Comparison of ENCODE assay signal across 18 mouse cellular contexts in the genomic region with DNA sequence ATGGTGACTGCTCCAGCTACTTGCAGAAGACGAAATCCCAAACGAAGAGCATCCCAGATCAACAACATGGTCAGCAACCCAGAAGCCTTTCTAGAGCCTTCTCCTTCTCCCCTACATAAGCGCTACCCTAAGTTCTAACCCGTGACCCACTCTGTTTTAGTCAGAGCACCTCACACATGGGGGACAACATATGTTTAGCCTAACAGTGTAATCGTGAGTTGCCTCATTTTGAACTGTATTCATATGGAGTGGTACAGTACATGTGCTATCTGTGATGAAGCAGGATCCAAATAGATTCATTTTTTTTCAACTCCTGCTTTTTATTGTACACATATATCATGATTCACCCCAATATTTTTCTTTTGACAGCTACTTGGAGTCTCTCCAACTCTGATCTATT.
A peak's percentile ranks its signal among the peaks of the same experiment; 100 is the strongest.
DNase-seq lines count a peak whose midpoint lies in the region; ATAC-seq and TF ChIP-seq lines count a peak whose summit lies in the region.
"Had no signal": no experiment of that assay in that cellular context is flagged by ENCODE, and none has a peak within 500 bp of the region (broad histone marks: within the 10 kb centered on the region; RNA-seq: fewer than 3 reads in every experiment).

No protein-coding gene starts in this region.

- WGBS in forebrain, embryonic 14.5 days, result 82% methylated on average over 5 of the region's 5 CpGs
- 87% methylated on average over 5 of the region's 5 CpGs for WGBS in forebrain, embryonic 11.5 days
- 71% methylated on average over 5 of the region's 5 CpGs for WGBS in limb, embryonic 15.5 days
- WGBS in limb, embryonic 10.5 days, result 90% methylated on average over 5 of the region's 5 CpGs
- WGBS in forebrain, postnatal 0 days, result 76% methylated on average over 5 of the region's 5 CpGs

- H3K4me2 ChIP-seq in forebrain, embryonic 14.5 days (ENCODE audit: low read length), result no peak overlapping the region
- no peak overlapping the region for H3K4me2 ChIP-seq in forebrain, embryonic 11.5 days (ENCODE audit: low read depth, low read length, severe bottlenecking)
- H3K4me2 ChIP-seq in limb, embryonic 15.5 days, result no peak overlapping the region
- H3K4me2 ChIP-seq in forebrain, postnatal 0 days (ENCODE audit: low read depth), result no peak overlapping the region
- H3K4me2 ChIP-seq: embryonic facial prominence, embryonic 15.5 days; heart, embryonic 15.5 days had no signal

- DNase-seq in forebrain, embryonic 14.5 days (ENCODE audit: low spot score), result peak; percentile 44
- no peak for DNase-seq in forebrain, embryonic 11.5 days (ENCODE audit: low spot score)
- DNase-seq in limb, embryonic 10.5 days (ENCODE audit: low spot score), result no peak
- no peak for DNase-seq in forebrain, postnatal 0 days
- no peak for DNase-seq in spleen, postnatal 10 days (ENCODE audit: low spot score in 2 of 2)
- DNase-seq in cerebellum, postnatal 25 days, result no peak
- DNase-seq: cerebellum, adult 18-20 months; cerebellum, postnatal 36 days; gastrocnemius, postnatal 14 days; lung, adult 18-20 months; right cerebral cortex, postnatal 14 days; spleen, adult 18-20 months; thymus, postnatal 36 days had no signal

- H3K36me3 ChIP-seq in forebrain, embryonic 14.5 days (ENCODE audit: control insufficient read depth, insufficient read depth, low read length), result no peaks in the 10 kb centered on the region
- H3K36me3 ChIP-seq in forebrain, embryonic 11.5 days (ENCODE audit: control insufficient read depth, insufficient read depth, low read length), result no peaks in the 10 kb centered on the region
- H3K36me3 ChIP-seq in limb, embryonic 15.5 days, result no peaks in the 10 kb centered on the region
- H3K36me3 ChIP-seq in limb, embryonic 10.5 days, result no peaks in the 10 kb centered on the region
- no peaks in the 10 kb centered on the region for H3K36me3 ChIP-seq in forebrain, postnatal 0 days (ENCODE audit: insufficient read depth)
- H3K36me3 ChIP-seq: embryonic facial prominence, embryonic 15.5 days; heart, embryonic 15.5 days had no signal

- no peak for TF ChIP-seq CTCF in forebrain, postnatal 0 days (IDR thresholded peaks at IDR 0.05; ENCODE audit: low read depth)

- no peak overlapping the region for H3K4me3 ChIP-seq in forebrain, embryonic 14.5 days (ENCODE audit: low read depth, low read length)
- no peak overlapping the region for H3K4me3 ChIP-seq in forebrain, embryonic 11.5 days (ENCODE audit: low read depth, low read length)
- H3K4me3 ChIP-seq in limb, embryonic 15.5 days, result no peak overlapping the region
- H3K4me3 ChIP-seq in limb, embryonic 10.5 days, result no peak overlapping the region
- H3K4me3 ChIP-seq in forebrain, postnatal 0 days (ENCODE audit: low read depth, low read length), result no peak overlapping the region
- H3K4me3 ChIP-seq: embryonic facial prominence, embryonic 15.5 days; heart, embryonic 15.5 days had no signal

- H3K4me1 ChIP-seq in forebrain, embryonic 14.5 days (ENCODE audit: control insufficient read depth, insufficient read depth, low read length), result 0 out of 2 replicates have a peak, but pooled peaks cover 2% of the 10 kb centered on the region
- H3K4me1 ChIP-seq in forebrain, embryonic 11.5 days (replicated peaks; ENCODE audit: control insufficient read depth, insufficient read depth, low read length), result no peaks in the 10 kb centered on the region
- H3K4me1 ChIP-seq in limb, embryonic 15.5 days, result no peaks in the 10 kb centered on the region
- peaks cover 8% of the 10 kb centered on the region; the same call in 1 of the 2 replicates for H3K4me1 ChIP-seq in limb, embryonic 10.5 days
- peaks cover 10% of the 10 kb centered on the region for H3K4me1 ChIP-seq in forebrain, postnatal 0 days (ENCODE audit: insufficient read depth)
- H3K4me1 ChIP-seq: heart, embryonic 15.5 days had no signal

- H3K27ac ChIP-seq in forebrain, embryonic 14.5 days (ENCODE audit: low read depth, low read length), result no peak overlapping the region
- H3K27ac ChIP-seq in forebrain, embryonic 11.5 days (ENCODE audit: low read depth, low read length), result no peak overlapping the region
- 0 out of 2 replicates have a peak overlapping the region, but pooled peaks have one; percentile 9 for H3K27ac ChIP-seq in limb, embryonic 15.5 days
- H3K27ac ChIP-seq in limb, embryonic 10.5 days, result no peak overlapping the region
- H3K27ac ChIP-seq in forebrain, postnatal 0 days (ENCODE audit: low read depth, low read length), result no peak overlapping the region
- H3K27ac ChIP-seq: embryonic facial prominence, embryonic 15.5 days; heart, embryonic 15.5 days had no signal

- no peak overlapping the region for H3K9ac ChIP-seq in forebrain, embryonic 14.5 days (ENCODE audit: low read length)
- H3K9ac ChIP-seq in forebrain, embryonic 11.5 days (ENCODE audit: low read length), result no peak overlapping the region
- no peak overlapping the region for H3K9ac ChIP-seq in limb, embryonic 15.5 days
- H3K9ac ChIP-seq in forebrain, postnatal 0 days, result no peak overlapping the region
- H3K9ac ChIP-seq: embryonic facial prominence, embryonic 15.5 days; heart, embryonic 15.5 days had no signal

- H3K9me3 ChIP-seq in forebrain, embryonic 14.5 days (replicated peaks; ENCODE audit: control insufficient read depth, low read length), result no peaks in the 10 kb centered on the region
- no peaks in the 10 kb centered on the region for H3K9me3 ChIP-seq in forebrain, embryonic 11.5 days (ENCODE audit: control insufficient read depth, low read length)
- no peaks in the 10 kb centered on the region for H3K9me3 ChIP-seq in limb, embryonic 15.5 days
- no peaks in the 10 kb centered on the region for H3K9me3 ChIP-seq in limb, embryonic 10.5 days (replicated peaks)
- no peaks in the 10 kb centered on the region for H3K9me3 ChIP-seq in forebrain, postnatal 0 days (ENCODE audit: low read length)
- H3K9me3 ChIP-seq: embryonic facial prominence, embryonic 15.5 days; heart, embryonic 15.5 days had no signal

- 0 out of 2 replicates have a peak, but pooled peaks have one; percentile 40 for ATAC-seq in forebrain, embryonic 14.5 days
- no peak for ATAC-seq in forebrain, embryonic 11.5 days (replicated peaks; ENCODE audit: low FRiP score)
- ATAC-seq in limb, embryonic 15.5 days (ENCODE audit: insufficient number of reproducible peaks, low FRiP score, low TSS enrichment, low read depth), result no peak
- peak; percentile 47 for ATAC-seq in forebrain, postnatal 0 days
- ATAC-seq in megakaryocyte-erythroid progenitor cell, adult 5-6 weeks (replicated peaks; ENCODE audit: low FRiP score, low TSS enrichment, poor library complexity, severe bottlenecking), result peak; percentile 42
- ATAC-seq: CD4-positive, CD25-positive, alpha-beta regulatory T cell, adult 4 months had no signal

- no peaks in the 10 kb centered on the region for H3K27me3 ChIP-seq in forebrain, embryonic 14.5 days (replicated peaks; ENCODE audit: control insufficient read depth, insufficient read depth, low read length)
- no peaks in the 10 kb centered on the region for H3K27me3 ChIP-seq in forebrain, embryonic 11.5 days (ENCODE audit: control insufficient read depth, insufficient read depth, low read length)
- no peaks in the 10 kb centered on the region for H3K27me3 ChIP-seq in limb, embryonic 15.5 days
- no peaks in the 10 kb centered on the region for H3K27me3 ChIP-seq in limb, embryonic 10.5 days (ENCODE audit: low read depth, poor library complexity, severe bottlenecking)
- H3K27me3 ChIP-seq in forebrain, postnatal 0 days (ENCODE audit: insufficient read depth, low read length), result no peaks in the 10 kb centered on the region
- H3K27me3 ChIP-seq: embryonic facial prominence, embryonic 15.5 days; heart, embryonic 15.5 days had no signal

Comparison
In these comparisons a context has a peak if more than half of its experiments do, and no peak if none do; other contexts are left out.
1. ATAC-seq: peak in forebrain, embryonic 14.5 days (single experiment), forebrain, postnatal 0 days (single experiment) and megakaryocyte-erythroid progenitor cell, adult 5-6 weeks (single experiment); none in forebrain, embryonic 11.5 days (single experiment) and limb, embryonic 15.5 days (single experiment).